Mouse (Mus musculus): ENCODE measurements around the gene Abhd14a. TPM values are rescaled to one million over a fixed set of nuclear protein-coding genes. Genes with fewer than 3 reads are reported as not detected.

Gene Abhd14a
- polyA plus RNA-seq, 1 experiment from 2014 or later = 21.7 TPM

DNA sequence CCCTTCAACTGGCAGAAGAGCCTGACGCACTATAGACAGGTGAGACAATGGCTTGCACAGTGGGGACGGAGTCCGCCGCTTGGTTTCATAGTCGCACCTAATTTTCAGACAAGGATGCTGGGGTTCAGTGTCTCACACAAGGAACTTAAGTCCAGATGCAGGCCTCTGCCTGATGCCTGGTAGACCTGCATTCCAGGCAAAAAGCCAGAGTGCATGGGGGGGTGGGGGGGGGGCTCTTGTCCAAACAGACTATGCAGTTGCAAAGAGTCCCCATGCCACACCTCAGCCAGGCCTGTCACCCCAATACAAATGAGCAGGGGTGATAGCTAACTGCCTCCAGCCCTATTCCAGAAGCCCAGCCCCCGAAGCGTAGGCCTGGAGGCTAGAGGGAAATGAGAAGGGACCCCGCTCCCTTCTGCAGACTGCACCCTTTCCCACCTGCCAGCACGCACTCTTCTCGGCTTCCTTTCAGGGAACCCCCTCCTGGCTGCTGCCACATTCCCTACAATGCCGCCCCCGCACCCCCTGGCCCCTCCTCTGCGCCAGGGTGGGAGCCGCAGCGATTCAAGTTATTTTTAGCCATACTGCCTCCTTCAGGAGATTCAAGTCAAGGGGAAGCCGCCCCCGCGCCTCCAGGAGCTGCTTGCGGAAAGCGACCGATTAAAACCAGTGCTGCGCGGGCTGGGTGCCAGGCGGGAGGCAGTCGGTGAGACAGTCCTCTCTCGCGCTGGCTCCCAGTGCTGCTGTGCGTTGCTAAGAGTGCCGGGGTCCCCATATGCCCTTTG, 29.4 kb downstream of the Abhd14a start:
- Histone ChIP-seq H3K27me3 (replicated peaks; ENCODE audit: insufficient read depth, low read length) (no peaks in the 10 kb centered on the region), H3K4me2 (replicated peaks; ENCODE audit: low read depth, low read length) (peak overlapping the region; percentile 53), H3K4me3 (ENCODE audit: low read depth, low read length) (peak overlapping the region; percentile 21), H3K27ac (ENCODE audit: low read length) (no peak overlapping the region), H3K36me3 (ENCODE audit: insufficient read depth, low read length) (no peaks in the 10 kb centered on the region), H3K9ac (replicated peaks; ENCODE audit: low read depth) (no peak overlapping the region), H3K4me1 (ENCODE audit: insufficient read depth, low read depth, low read length) (peaks cover 13% of the 10 kb centered on the region; the same call in 1 of the 2 replicates), H3K9me3 (ENCODE audit: low read length) (no peaks in the 10 kb centered on the region)
- ATAC-seq (peak; percentile 61), DNase-seq (ENCODE audit: low spot score) (peak; percentile 85)
- no peak for TF ChIP-seq EP300 (IDR thresholded peaks at IDR 0.05)
- TF ChIP-seq CTCF (IDR thresholded peaks at IDR 0.05) = peak; percentile 56
- WGBS = 15% methylated on average over 29 of the region's 29 CpGs

GRCm38 (mm10) chr9:106416826-106417225, 30.7 kb downstream of the Abhd14a start:
- H3K4me2 ChIP-seq (replicated peaks; ENCODE audit: low read depth, low read length) = no peak overlapping the region
- DNase-seq (ENCODE audit: low spot score) (no peak), ATAC-seq (no peak)
- H3K4me1 ChIP-seq (ENCODE audit: insufficient read depth, low read depth, low read length) = peaks cover 13% of the 10 kb centered on the region; the same call in 1 of the 2 replicates
- no peak overlapping the region for H3K27ac ChIP-seq (ENCODE audit: low read length)
- H3K27me3 ChIP-seq (replicated peaks; ENCODE audit: insufficient read depth, low read length) = no peaks in the 10 kb centered on the region
- H3K9ac ChIP-seq (replicated peaks; ENCODE audit: low read depth) = no peak overlapping the region
- TF ChIP-seq CTCF (IDR thresholded peaks at IDR 0.05) (no peak), EP300 (IDR thresholded peaks at IDR 0.05) (no peak)
- H3K36me3 ChIP-seq (ENCODE audit: insufficient read depth, low read length) = no peaks in the 10 kb centered on the region
- H3K4me3 ChIP-seq (ENCODE audit: low read depth, low read length) = no peak overlapping the region
- no peaks in the 10 kb centered on the region for H3K9me3 ChIP-seq (ENCODE audit: low read length)
- whole genome bisulfite sequencing = 82% methylated on average over 6 of the region's 6 CpGs

DNA sequence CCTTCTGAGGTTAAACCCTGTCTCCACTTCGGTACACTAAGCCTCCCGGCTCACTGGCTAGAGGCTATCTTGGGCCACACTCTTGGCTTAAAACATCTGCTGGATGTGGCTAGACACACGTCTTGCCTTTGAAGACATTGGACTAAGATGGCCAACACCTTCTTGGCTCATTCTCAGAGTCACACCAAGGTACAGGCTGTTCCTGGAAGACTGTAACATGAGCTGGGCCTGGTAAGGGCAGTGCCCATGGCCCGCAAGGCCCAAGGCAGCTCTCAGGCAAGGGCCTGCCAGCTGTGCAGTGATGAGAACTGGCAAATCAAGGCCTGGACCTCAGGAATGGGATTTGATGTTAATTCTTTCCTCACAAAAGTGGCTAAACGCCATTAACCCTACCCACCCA, 33.9 kb downstream of the Abhd14a start:
- DNase-seq (ENCODE audit: low spot score) = no peak
- no peak overlapping the region for H3K9ac ChIP-seq (replicated peaks; ENCODE audit: low read depth)
- ATAC-seq = no peak

DNA sequence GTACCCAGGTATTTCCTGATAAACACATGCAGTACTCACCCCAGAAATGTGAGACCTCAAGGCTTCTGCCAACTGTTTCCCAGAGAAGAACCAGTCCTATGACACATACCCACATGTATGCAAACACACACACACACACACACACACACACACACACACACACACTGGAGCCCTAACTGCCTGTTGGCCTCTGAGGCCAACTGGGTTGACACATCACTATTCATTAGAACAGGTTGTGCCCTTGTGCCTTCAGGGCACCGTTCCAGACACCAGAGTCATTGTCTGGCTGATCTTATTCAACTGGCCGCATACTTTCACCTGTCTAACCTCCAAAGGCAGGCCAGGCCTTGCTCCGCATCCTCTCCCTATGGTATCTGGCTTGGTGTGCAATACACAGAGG, 35.3 kb downstream of the Abhd14a start:
- Histone ChIP-seq H3K27me3 (replicated peaks; ENCODE audit: insufficient read depth, low read length) (no peaks in the 10 kb centered on the region), H3K27ac (ENCODE audit: low read length) (no peak overlapping the region), H3K4me1 (ENCODE audit: insufficient read depth, low read depth, low read length) (no peaks in the 10 kb centered on the region), H3K9ac (replicated peaks; ENCODE audit: low read depth) (no peak overlapping the region), H3K9me3 (ENCODE audit: low read length) (no peaks in the 10 kb centered on the region), H3K36me3 (ENCODE audit: insufficient read depth, low read length) (no peaks in the 10 kb centered on the region), H3K4me3 (ENCODE audit: low read depth, low read length) (no peak overlapping the region), H3K4me2 (replicated peaks; ENCODE audit: low read depth, low read length) (no peak overlapping the region)
- TF ChIP-seq CTCF (IDR thresholded peaks at IDR 0.05) (no peak), EP300 (IDR thresholded peaks at IDR 0.05) (no peak)
- WGBS = 84% methylated on average over 3 of the region's 3 CpGs
- ATAC-seq = no peak
- no peak for DNase-seq (ENCODE audit: low spot score)

More for the DNA sequence above, 33.9 kb downstream of the Abhd14a start:
- H3K27ac ChIP-seq (ENCODE audit: low read length) = no peak overlapping the region
- no peaks in the 10 kb centered on the region for H3K27me3 ChIP-seq (replicated peaks; ENCODE audit: insufficient read depth, low read length)
- H3K4me3 ChIP-seq (ENCODE audit: low read depth, low read length) = no peak overlapping the region
- TF ChIP-seq CTCF (IDR thresholded peaks at IDR 0.05) = no peak
- TF ChIP-seq EP300 (IDR thresholded peaks at IDR 0.05) = no peak
- H3K36me3 ChIP-seq (ENCODE audit: insufficient read depth, low read length) = no peaks in the 10 kb centered on the region
- H3K4me2 ChIP-seq (replicated peaks; ENCODE audit: low read depth, low read length) = no peak overlapping the region
- 75% methylated on average over 5 of the region's 5 CpGs for WGBS
- no peaks in the 10 kb centered on the region for H3K9me3 ChIP-seq (ENCODE audit: low read length)
- 0 out of 2 replicates have a peak, but pooled peaks cover 6% of the 10 kb centered on the region for H3K4me1 ChIP-seq (ENCODE audit: insufficient read depth, low read depth, low read length)

GRCm38 (mm10) chr9:106411729-106412128, 35.7 kb downstream of the Abhd14a start:
- WGBS = 71% methylated on average over 6 of the region's 6 CpGs
- Histone ChIP-seq H3K4me1 (ENCODE audit: insufficient read depth, low read depth, low read length) (no peaks in the 10 kb centered on the region), H3K9me3 (ENCODE audit: low read length) (no peaks in the 10 kb centered on the region), H3K36me3 (ENCODE audit: insufficient read depth, low read length) (no peaks in the 10 kb centered on the region), H3K4me2 (replicated peaks; ENCODE audit: low read depth, low read length) (no peak overlapping the region), H3K27ac (ENCODE audit: low read length) (no peak overlapping the region), H3K4me3 (ENCODE audit: low read depth, low read length) (no peak overlapping the region), H3K9ac (replicated peaks; ENCODE audit: low read depth) (no peak overlapping the region), H3K27me3 (replicated peaks; ENCODE audit: insufficient read depth, low read length) (no peaks in the 10 kb centered on the region)
- DNase-seq (ENCODE audit: low spot score) (no peak), ATAC-seq (no peak)
- TF ChIP-seq CTCF (IDR thresholded peaks at IDR 0.05) (no peak), EP300 (IDR thresholded peaks at IDR 0.05) (no peak)

DNA sequence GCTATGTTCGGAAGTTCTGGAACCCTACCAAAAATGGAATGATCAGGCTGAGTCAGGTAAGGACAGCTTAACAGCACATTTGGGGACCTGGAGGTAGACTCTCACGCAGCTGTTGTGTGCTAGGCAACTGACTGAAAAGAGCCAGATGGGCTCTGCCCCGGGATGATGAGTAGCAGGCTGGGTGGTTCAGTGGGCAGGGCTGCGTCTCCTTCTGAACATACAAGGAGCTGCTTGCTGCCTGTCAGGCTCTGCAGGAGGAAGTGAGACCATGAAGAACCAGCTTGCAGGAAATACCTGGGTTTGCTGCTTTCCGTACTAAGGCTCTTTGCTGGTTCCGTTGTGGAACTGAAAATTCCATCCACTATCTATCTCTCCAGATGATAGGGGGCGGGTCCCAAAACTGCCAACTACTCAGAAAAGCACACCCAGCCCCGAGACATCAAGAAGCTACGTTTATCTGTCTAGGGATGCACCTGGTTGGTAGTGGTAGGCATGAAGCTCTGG, 36.3 kb downstream of the Abhd14a start:
- Histone ChIP-seq H3K9ac (replicated peaks; ENCODE audit: low read depth) (no peak overlapping the region), H3K9me3 (ENCODE audit: low read length) (no peaks in the 10 kb centered on the region), H3K4me1 (ENCODE audit: insufficient read depth, low read depth, low read length) (no peaks in the 10 kb centered on the region), H3K27me3 (replicated peaks; ENCODE audit: insufficient read depth, low read length) (no peaks in the 10 kb centered on the region), H3K27ac (ENCODE audit: low read length) (no peak overlapping the region), H3K36me3 (ENCODE audit: insufficient read depth, low read length) (no peaks in the 10 kb centered on the region), H3K4me3 (ENCODE audit: low read depth, low read length) (no peak overlapping the region), H3K4me2 (replicated peaks; ENCODE audit: low read depth, low read length) (no peak overlapping the region)
- WGBS = 50% methylated on average over 9 of the region's 9 CpGs
- DNase-seq (ENCODE audit: low spot score) (no peak), ATAC-seq (no peak)
- TF ChIP-seq CTCF (IDR thresholded peaks at IDR 0.05) (no peak), EP300 (IDR thresholded peaks at IDR 0.05) (no peak)

All from lung, postnatal 0 days (tissue).